Mouse (Mus musculus) forebrain, embryonic 11.5 days (tissue): ENCODE measurements around the gene Itpr2. TPM values are rescaled to one million over a fixed set of nuclear protein-coding genes. Genes with fewer than 3 reads are reported as not detected.

Source experiments
- ATAC-seq: fragments of 200-750 bp; cut with Nextera tagmentation; replicated peaks from 2 replicates; pipeline ENCODE4 v1.8.0; 2017; ENCODE audit warnings: moderate TSS enrichment; ENCODE audit not compliant: low FRiP score
- DNase-seq: peaks from one replicate; pipeline ENCODE4 v3.0.0-alpha.2; 2017; ENCODE audit warnings: low spot score
- H3K27ac ChIP-seq: fragments of 300-500 bp; sonication (generic); 2 replicates; pipeline ENCODE4 v1.5.1; 2014; ENCODE audit warnings: low read depth, low read length
- H3K27me3 ChIP-seq: fragments of 300-500 bp; sonication (generic); 2 replicates; pipeline ENCODE4 v1.6.1; 2014; ENCODE audit warnings: mild to moderate bottlenecking, low read length, mixed read lengths; ENCODE audit not compliant: control insufficient read depth, insufficient read depth
- H3K36me3 ChIP-seq: fragments of 300-500 bp; sonication (generic); 2 replicates; pipeline ENCODE4 v1.6.1; 2014; ENCODE audit warnings: mild to moderate bottlenecking, low read length, moderate library complexity, mixed read lengths; ENCODE audit not compliant: control insufficient read depth, insufficient read depth
- H3K4me1 ChIP-seq: fragments of 300-500 bp; sonication (generic); replicated peaks from 2 replicates; pipeline ENCODE4 v1.6.1; 2014; ENCODE audit warnings: low read length, mixed read lengths; ENCODE audit not compliant: control insufficient read depth, insufficient read depth
- H3K4me2 ChIP-seq: fragments of 300-500 bp; sonication (generic); 2 replicates; pipeline ENCODE4 v1.6.1; 2014; ENCODE audit warnings: low read depth, mild to moderate bottlenecking, low read length, moderate library complexity, mixed read lengths; ENCODE audit not compliant: severe bottlenecking
- H3K4me3 ChIP-seq: fragments of 300-500 bp; sonication (generic); 2 replicates; pipeline ENCODE4 v1.5.1; 2014; ENCODE audit warnings: low read depth, low read length
- H3K9ac ChIP-seq: fragments of 300-500 bp; sonication (generic); 2 replicates; pipeline ENCODE4 v1.6.1; 2014; ENCODE audit warnings: low read length
- H3K9me3 ChIP-seq: fragments of 300-500 bp; sonication (generic); 2 replicates; pipeline ENCODE4 v1.6.1; 2016; ENCODE audit warnings: low read length, mixed read lengths; ENCODE audit not compliant: control insufficient read depth
- WGBS: fragments of 180-500 bp; shearing (Covaris S2); extraction: QIAGEN DNeasy Blood & Tissue Kit; methylation state at CpG from one replicate; pipeline ENCODE4 v1.1.7; 2014; 5-methylcytosine and 5-hydroxymethylcytosine counted together
- polyA plus RNA-seq: library from polyadenylated mRNA; unstranded; fragments of >200 nt; fragmentation: Nextera tagmentation; extraction: Ambion mirVana; gene quantifications from 2 replicates; pipeline ENCODE4 v1.2.1, GENCODE M21; 2014

Itpr2 gene
- polyA plus RNA-seq, 1 experiment from 2014 or later, result 5.3 TPM

- Histone ChIP-seq H3K27ac (no peak overlapping the region), H3K27me3 (no peaks in the 10 kb centered on the region), H3K4me1 (no peaks in the 10 kb centered on the region), H3K4me2 (no peak overlapping the region), H3K4me3 (no peak overlapping the region), H3K36me3 (no peaks in the 10 kb centered on the region), H3K9me3 (no peaks in the 10 kb centered on the region), H3K9ac (no peak overlapping the region)
- ATAC-seq (no peak), DNase-seq (peak; percentile 34)
- 95% methylated on average over 5 of the region's 5 CpGs for WGBS
These were observed 105.8 kb downstream of the Itpr2 start for GRCm38 (mm10) chr6:146396253-146396652.

GRCm38 (mm10) chr6:146395616-146396015 is 106.4 kb downstream of the Itpr2 start:
- DNase-seq (peak; percentile 37), ATAC-seq (no peak)
- WGBS, result 92% methylated on average over 4 of the region's 4 CpGs
- Histone ChIP-seq H3K27ac (no peak overlapping the region), H3K4me2 (no peak overlapping the region), H3K4me3 (no peak overlapping the region), H3K9ac (no peak overlapping the region), H3K36me3 (no peaks in the 10 kb centered on the region), H3K27me3 (no peaks in the 10 kb centered on the region), H3K9me3 (no peaks in the 10 kb centered on the region), H3K4me1 (no peaks in the 10 kb centered on the region)

DNA sequence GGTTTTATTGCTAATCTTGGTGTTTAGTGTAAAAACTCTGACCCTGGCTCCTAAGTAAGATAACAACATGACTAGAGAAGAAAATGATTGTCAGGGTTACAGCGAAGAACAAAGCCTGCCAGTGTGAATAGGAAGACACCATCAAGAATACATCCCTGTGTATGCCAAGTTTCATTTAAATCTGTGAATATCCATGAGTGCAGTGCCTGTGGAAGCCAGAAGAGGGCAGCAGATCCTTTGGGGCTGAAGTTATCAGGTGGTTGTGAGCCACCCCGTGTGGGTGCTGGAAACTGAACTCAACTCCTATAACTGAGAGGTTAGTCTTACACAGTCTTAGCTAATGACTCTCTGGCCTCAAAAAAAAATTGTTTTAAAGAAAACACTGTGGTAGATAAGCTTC is 109.8 kb downstream of the Itpr2 start:
- H3K27ac ChIP-seq, result no peak overlapping the region
- ATAC-seq (no peak), DNase-seq (no peak)
- H3K9ac ChIP-seq, result no peak overlapping the region
- H3K4me1 ChIP-seq, result no peaks in the 10 kb centered on the region
- WGBS, result 82% methylated on average over 2 of the region's 2 CpGs
- H3K36me3 ChIP-seq, result no peaks in the 10 kb centered on the region
- no peaks in the 10 kb centered on the region for H3K9me3 ChIP-seq
- H3K4me2 ChIP-seq, result no peak overlapping the region
- H3K27me3 ChIP-seq, result no peaks in the 10 kb centered on the region
- H3K4me3 ChIP-seq, result no peak overlapping the region

DNA sequence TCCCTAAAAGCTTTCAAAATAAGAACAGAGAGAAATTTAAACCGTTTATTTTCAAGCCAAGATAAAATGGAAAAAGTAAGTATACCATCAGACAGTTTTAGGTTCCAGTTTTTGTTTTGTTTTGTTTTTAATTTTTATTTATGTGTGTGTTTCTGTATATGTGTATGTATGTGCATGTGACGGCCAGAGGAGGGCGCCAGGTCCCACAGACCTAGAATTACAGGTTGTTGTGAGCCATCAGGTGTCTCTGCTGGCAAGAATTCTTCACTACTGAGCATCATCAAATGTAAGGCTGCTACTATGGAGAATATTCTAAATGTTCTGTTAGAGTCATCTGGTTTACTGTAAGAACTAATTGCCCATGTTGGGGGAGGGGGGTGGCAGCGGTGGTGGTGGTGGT is 111.9 kb downstream of the Itpr2 start:
- H3K27ac ChIP-seq, result no peak overlapping the region
- H3K4me3 ChIP-seq, result no peak overlapping the region
- DNase-seq, result no peak
- no peaks in the 10 kb centered on the region for H3K27me3 ChIP-seq
- H3K4me1 ChIP-seq, result no peaks in the 10 kb centered on the region
- H3K36me3 ChIP-seq, result no peaks in the 10 kb centered on the region
- no peaks in the 10 kb centered on the region for H3K9me3 ChIP-seq
- no peak overlapping the region for H3K9ac ChIP-seq
- no peak for ATAC-seq
- 84% methylated on average over 4 of the region's 4 CpGs for WGBS
- H3K4me2 ChIP-seq, result no peak overlapping the region

GRCm38 (mm10) chr6:146388010-146388409 is 114.0 kb downstream of the Itpr2 start:
- Histone ChIP-seq H3K36me3 (no peaks in the 10 kb centered on the region), H3K9ac (no peak overlapping the region), H3K9me3 (no peaks in the 10 kb centered on the region), H3K4me3 (no peak overlapping the region), H3K4me1 (no peaks in the 10 kb centered on the region), H3K4me2 (no peak overlapping the region), H3K27ac (no peak overlapping the region), H3K27me3 (no peaks in the 10 kb centered on the region)
- DNase-seq, result no peak
- 88% methylated on average over 4 of the region's 4 CpGs for WGBS
- no peak for ATAC-seq

DNA sequence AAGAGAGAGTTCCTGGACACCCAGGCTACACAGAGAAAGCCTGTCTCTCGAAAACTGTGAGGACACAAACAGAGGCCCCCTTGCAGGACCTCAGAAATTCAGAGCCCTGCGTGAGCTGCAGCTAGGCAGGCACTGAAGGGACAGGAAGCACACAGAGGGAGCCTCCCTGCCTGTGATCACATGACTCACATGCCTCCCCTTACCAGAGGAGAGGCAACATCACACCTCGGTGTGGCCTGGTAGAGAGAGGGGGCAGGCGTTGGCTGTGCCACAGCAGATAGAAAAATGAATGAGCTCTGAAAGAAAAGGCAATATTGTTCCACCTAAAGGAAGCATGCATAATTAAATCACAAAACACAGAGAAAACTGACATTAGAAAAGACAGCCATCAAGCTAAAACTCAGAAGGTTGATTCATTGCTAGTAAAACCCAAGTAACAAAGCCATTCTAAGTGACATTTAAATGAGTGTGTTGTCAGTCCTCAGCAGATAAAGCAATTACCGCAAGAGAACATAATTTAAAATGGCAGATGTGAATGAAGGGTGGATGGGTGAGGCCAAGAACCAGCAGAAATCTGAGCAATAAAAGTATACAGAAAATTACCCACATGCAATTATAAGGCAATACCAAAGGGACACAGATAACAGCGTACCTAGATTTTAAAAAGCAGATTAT is 114.8 kb downstream of the Itpr2 start:
- Histone ChIP-seq H3K4me3 (no peak overlapping the region), H3K4me1 (no peaks in the 10 kb centered on the region), H3K9ac (no peak overlapping the region), H3K27ac (no peak overlapping the region), H3K9me3 (no peaks in the 10 kb centered on the region), H3K4me2 (no peak overlapping the region), H3K27me3 (no peaks in the 10 kb centered on the region), H3K36me3 (no peaks in the 10 kb centered on the region)
- ATAC-seq (peak; percentile 70), DNase-seq (no peak)
- WGBS, result 39% methylated on average over 6 of the region's 6 CpGs

DNA sequence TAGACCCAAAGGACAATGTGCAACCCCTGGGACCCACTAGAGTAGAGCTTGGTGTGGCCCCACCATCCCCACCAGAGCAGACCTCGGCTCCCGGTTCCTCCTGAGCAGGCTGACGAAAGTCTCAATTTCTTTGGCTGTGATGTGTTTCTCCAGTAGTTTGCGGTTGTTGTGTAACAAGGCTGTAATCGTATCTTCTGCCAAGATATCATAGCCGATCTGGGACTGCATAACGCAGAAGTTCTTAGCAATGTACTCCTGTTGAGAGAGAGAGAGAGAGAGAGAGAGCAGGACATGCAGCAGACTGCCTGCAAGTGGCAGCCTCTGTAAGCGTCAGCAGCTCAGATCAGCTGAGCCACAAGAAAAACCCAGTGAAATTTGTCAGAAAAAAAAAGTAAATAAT is 122.8 kb downstream of the Itpr2 start:
- Histone ChIP-seq H3K4me1 (no peaks in the 10 kb centered on the region), H3K9ac (no peak overlapping the region), H3K4me2 (no peak overlapping the region), H3K36me3 (no peaks in the 10 kb centered on the region), H3K27ac (no peak overlapping the region), H3K4me3 (no peak overlapping the region), H3K9me3 (no peaks in the 10 kb centered on the region), H3K27me3 (no peaks in the 10 kb centered on the region)
- ATAC-seq (no peak), DNase-seq (no peak)
- WGBS, result 94% methylated on average over 8 of the region's 8 CpGs

DNA sequence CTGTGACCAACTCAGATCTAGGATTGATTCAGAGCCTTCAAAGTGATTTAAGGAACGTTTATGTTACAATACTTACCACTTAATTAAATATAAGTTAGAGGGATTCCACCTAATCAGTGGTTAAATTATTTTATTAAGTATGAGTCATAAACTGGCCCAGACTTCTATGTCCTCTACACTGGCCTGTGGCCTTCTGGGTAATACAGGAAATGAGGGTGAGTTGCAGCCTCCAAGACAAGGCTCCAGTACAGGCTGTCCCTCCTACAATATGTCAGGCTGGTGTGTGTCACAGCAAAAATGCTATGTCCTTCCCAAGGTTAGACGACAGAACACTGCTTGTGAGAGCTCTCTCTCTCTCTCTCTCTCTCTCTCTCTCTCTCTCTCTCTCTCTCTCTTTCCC is 130.5 kb downstream of the Itpr2 start:
- Histone ChIP-seq H3K27ac (no peak overlapping the region), H3K4me3 (no peak overlapping the region), H3K9me3 (no peaks in the 10 kb centered on the region), H3K27me3 (no peaks in the 10 kb centered on the region), H3K9ac (no peak overlapping the region), H3K4me2 (no peak overlapping the region), H3K4me1 (no peaks in the 10 kb centered on the region), H3K36me3 (no peaks in the 10 kb centered on the region)
- no peak for DNase-seq
- 65% methylated on average over 2 of the region's 2 CpGs for WGBS
- ATAC-seq, result no peak

- H3K4me1 ChIP-seq, result no peaks in the 10 kb centered on the region
These were observed 135.8 kb downstream of the Itpr2 start for GRCm38 (mm10) chr6:146366180-146366579.

More at GRCm38 (mm10) chr6:146366180-146366579, 135.8 kb downstream of the Itpr2 start:
- WGBS, result 90% methylated on average over 4 of the region's 4 CpGs
- H3K27me3 ChIP-seq, result no peaks in the 10 kb centered on the region
- no peaks in the 10 kb centered on the region for H3K9me3 ChIP-seq
- H3K4me2 ChIP-seq, result no peak overlapping the region
- no peaks in the 10 kb centered on the region for H3K36me3 ChIP-seq
- ATAC-seq, result no peak
- no peak for DNase-seq
- H3K27ac ChIP-seq, result no peak overlapping the region
- H3K9ac ChIP-seq, result no peak overlapping the region
- no peak overlapping the region for H3K4me3 ChIP-seq
